Mouse (Mus musculus) ES-Bruce4 (cell line): ENCODE results near the gene Gm3336. TPM values are rescaled to one million over a fixed set of nuclear protein-coding genes. Genes with fewer than 3 reads are reported as not detected.

Experiments used
- H3K27ac ChIP-seq: 2 replicates; pipeline ENCODE4 v1.5.1; 2012; ENCODE audit warnings: low read length, inconsistent platforms; ENCODE audit not compliant: insufficient read depth
- H3K27me3 ChIP-seq: 2 replicates; pipeline ENCODE4 v1.6.1; 2012; ENCODE audit warnings: mild to moderate bottlenecking, low read length, inconsistent platforms; ENCODE audit not compliant: control insufficient read depth, poor library complexity, insufficient read depth, severe bottlenecking
- H3K36me3 ChIP-seq: 2 replicates; pipeline ENCODE4 v1.6.1; 2012; ENCODE audit warnings: inconsistent platforms, mild to moderate bottlenecking, low read length, moderate library complexity; ENCODE audit not compliant: control insufficient read depth, poor library complexity, insufficient read depth, severe bottlenecking
- H3K4me1 ChIP-seq: one replicate; pipeline ENCODE4 v1.8.1; 2011; ENCODE audit warnings: low read length; ENCODE audit not compliant: control insufficient read depth, insufficient read depth
- H3K4me3 ChIP-seq: 2 replicates; pipeline ENCODE4 v1.5.1; 2011; ENCODE audit warnings: low read depth, mild to moderate bottlenecking, low read length
- H3K9ac ChIP-seq: 2 replicates; pipeline ENCODE4 v1.6.1; 2012; ENCODE audit warnings: low read depth, mild to moderate bottlenecking, inconsistent platforms; ENCODE audit not compliant: poor library complexity, severe bottlenecking
- H3K9me3 ChIP-seq: replicated peaks from 2 replicates; pipeline ENCODE4 v1.6.1; 2012; ENCODE audit warnings: mild to moderate bottlenecking, low read length, inconsistent platforms; ENCODE audit not compliant: control insufficient read depth, poor library complexity, insufficient read depth, severe bottlenecking
- CTCF ChIP-seq: IDR thresholded peaks from one replicate; pipeline ENCODE4 v1.8.1; 2011; ENCODE audit warnings: low read depth, low read length
- EP300 ChIP-seq: IDR thresholded peaks from 2 replicates; pipeline ENCODE4 v1.6.1; 2011; ENCODE audit warnings: low read depth, low read length; ENCODE audit not compliant: insufficient read depth
- POLR2A ChIP-seq: IDR thresholded peaks from one replicate; pipeline ENCODE4 v1.8.1; 2011; ENCODE audit warnings: low read length; ENCODE audit not compliant: insufficient read depth
- polyA plus RNA-seq: library from polyadenylated mRNA; stranded (reverse); fragments of >200 nt; gene quantifications from 2 replicates; pipeline ENCODE4 v1.2.4, GENCODE M21; 2011; ENCODE audit warnings: low read depth; ENCODE audit not compliant: missing spikeins, insufficient read depth, insufficient read length

Gene Gm3336
- polyA plus RNA-seq, 1 experiment = 2.5 TPM

GRCm38 (mm10) chr8:70681410-70681809, 36.9 kb upstream of the Gm3336 start:
- Histone ChIP-seq H3K9me3 (no peaks in the 10 kb centered on the region), H3K4me3 (no peak overlapping the region), H3K27me3 (no peaks in the 10 kb centered on the region), H3K9ac (no peak overlapping the region), H3K36me3 (peaks cover 19% of the 10 kb centered on the region; the same call in 1 of the 2 replicates), H3K27ac (no peak overlapping the region), H3K4me1 (peaks cover 4% of the 10 kb centered on the region)
- TF ChIP-seq CTCF = no peak
- no peak for TF ChIP-seq EP300
- TF ChIP-seq POLR2A = no peak

- no peaks in the 10 kb centered on the region for H3K27me3 ChIP-seq
- H3K4me3 ChIP-seq = peak overlapping the region; percentile 0; the same call in 1 of the 2 replicates
- H3K4me1 ChIP-seq = peaks cover 4% of the 10 kb centered on the region
- H3K9ac ChIP-seq = peak overlapping the region; percentile 22
- H3K27ac ChIP-seq = 0 out of 2 replicates have a peak overlapping the region, but pooled peaks have one; percentile 6
- TF ChIP-seq EP300 (no peak), POLR2A (no peak), CTCF (no peak)
- H3K9me3 ChIP-seq = no peaks in the 10 kb centered on the region
- H3K36me3 ChIP-seq = peaks cover 16% of the 10 kb centered on the region; the same call in 1 of the 2 replicates
Measured at GRCm38 (mm10) chr8:70682193-70682592, 36.1 kb upstream of the Gm3336 start.

GRCm38 (mm10) chr8:70682692-70683091, 35.7 kb upstream of the Gm3336 start:
- H3K36me3 ChIP-seq = peaks cover 16% of the 10 kb centered on the region; the same call in 1 of the 2 replicates
- no peak overlapping the region for H3K4me3 ChIP-seq
- TF ChIP-seq POLR2A = no peak
- TF ChIP-seq EP300 = 0 out of 2 replicates have a peak, but pooled peaks have one; percentile 36
- H3K4me1 ChIP-seq = peaks cover 4% of the 10 kb centered on the region
- H3K9ac ChIP-seq = no peak overlapping the region
- H3K9me3 ChIP-seq = no peaks in the 10 kb centered on the region
- H3K27ac ChIP-seq = no peak overlapping the region
- no peaks in the 10 kb centered on the region for H3K27me3 ChIP-seq

GRCm38 (mm10) chr8:70684291-70684690, 34.1 kb upstream of the Gm3336 start:
- Histone ChIP-seq H3K4me1 (peaks cover 4% of the 10 kb centered on the region), H3K9me3 (no peaks in the 10 kb centered on the region), H3K27me3 (no peaks in the 10 kb centered on the region), H3K4me3 (no peak overlapping the region), H3K27ac (no peak overlapping the region), H3K9ac (no peak overlapping the region), H3K36me3 (peaks cover 5% of the 10 kb centered on the region; the same call in 1 of the 2 replicates)
- TF ChIP-seq EP300 (no peak), POLR2A (no peak), CTCF (no peak)

GRCm38 (mm10) chr8:70687576-70687975, 30.8 kb upstream of the Gm3336 start:
- no peaks in the 10 kb centered on the region for H3K4me1 ChIP-seq
- H3K9ac ChIP-seq = no peak overlapping the region
- H3K9me3 ChIP-seq = no peaks in the 10 kb centered on the region
- H3K27me3 ChIP-seq = no peaks in the 10 kb centered on the region
- no peak for TF ChIP-seq POLR2A
- no peak for TF ChIP-seq EP300
- no peak for TF ChIP-seq CTCF
- H3K4me3 ChIP-seq = no peak overlapping the region
- H3K36me3 ChIP-seq = no peaks in the 10 kb centered on the region
- no peak overlapping the region for H3K27ac ChIP-seq

GRCm38 (mm10) chr8:70688136-70688535, 30.2 kb upstream of the Gm3336 start:
- Histone ChIP-seq H3K4me3 (no peak overlapping the region), H3K27ac (no peak overlapping the region), H3K4me1 (no peaks in the 10 kb centered on the region), H3K9me3 (no peaks in the 10 kb centered on the region), H3K36me3 (no peaks in the 10 kb centered on the region), H3K9ac (no peak overlapping the region), H3K27me3 (no peaks in the 10 kb centered on the region)
- TF ChIP-seq POLR2A (no peak), CTCF (no peak), EP300 (no peak)
